Mouse (Mus musculus): ENCODE results near the gene Clec5a. TPM values are rescaled to one million over a fixed set of nuclear protein-coding genes. Genes with fewer than 3 reads are reported as not detected.

Gene Clec5a
- 0.84 and 0.91 TPM in 2 replicates for polyA plus RNA-seq (2012; rRNA removed)

DNA sequence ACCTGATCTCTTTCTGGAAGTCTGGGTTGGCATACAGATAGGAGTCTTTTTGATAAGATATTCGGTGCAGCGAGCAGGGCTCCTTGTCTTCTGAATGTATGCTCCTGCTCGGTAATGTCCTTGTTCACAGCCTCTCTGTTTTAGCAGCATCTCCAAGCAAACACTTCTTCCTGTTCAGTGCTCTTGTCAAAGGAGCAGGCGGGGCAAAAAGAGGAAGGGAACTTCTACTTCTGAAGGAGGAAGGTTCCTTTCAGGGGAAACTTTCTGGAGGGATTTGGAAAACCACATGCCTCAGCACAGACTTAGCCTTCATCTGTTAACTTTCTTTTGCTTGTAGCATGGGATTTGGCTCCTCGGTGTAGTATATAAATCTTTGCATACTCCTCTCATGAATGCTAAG, at the start of gene Clec5a:
Gene Clec5a, minus strand, starts transcription at position 177 of the 400 bp plus-strand sequence.

DNA sequence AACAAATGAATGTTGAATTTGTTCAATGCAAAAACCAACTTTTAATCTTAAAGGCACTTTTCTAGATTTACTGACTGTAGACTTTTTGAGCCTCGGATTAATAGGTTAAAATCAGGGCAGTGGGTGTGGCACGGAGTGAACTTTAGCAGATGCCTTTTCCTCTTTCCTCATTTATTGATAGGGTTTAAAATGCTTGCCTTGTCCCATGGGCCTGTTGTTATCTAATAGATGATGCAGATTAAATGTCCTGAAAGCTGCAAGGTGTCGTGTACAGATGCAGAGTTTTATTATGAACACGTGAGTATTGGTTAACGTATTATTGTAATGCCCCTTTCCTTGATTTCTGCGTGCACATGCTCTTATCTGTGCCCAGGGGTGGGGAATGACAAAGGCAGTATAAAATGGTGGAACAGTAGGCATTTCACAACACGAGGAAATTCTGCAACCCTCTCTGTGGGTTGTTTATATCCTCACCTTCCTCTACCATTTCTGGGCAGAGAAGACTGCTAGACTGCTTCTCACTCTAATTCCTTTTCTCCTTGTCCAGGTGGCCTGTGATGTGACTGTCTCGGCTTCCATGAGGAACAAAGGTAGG, 42.9 kb upstream of the Clec5a start, which contains the start of gene Mgam:
Gene Mgam, plus strand, starts transcription at position 426 of the 595 bp plus-strand sequence.

DNA sequence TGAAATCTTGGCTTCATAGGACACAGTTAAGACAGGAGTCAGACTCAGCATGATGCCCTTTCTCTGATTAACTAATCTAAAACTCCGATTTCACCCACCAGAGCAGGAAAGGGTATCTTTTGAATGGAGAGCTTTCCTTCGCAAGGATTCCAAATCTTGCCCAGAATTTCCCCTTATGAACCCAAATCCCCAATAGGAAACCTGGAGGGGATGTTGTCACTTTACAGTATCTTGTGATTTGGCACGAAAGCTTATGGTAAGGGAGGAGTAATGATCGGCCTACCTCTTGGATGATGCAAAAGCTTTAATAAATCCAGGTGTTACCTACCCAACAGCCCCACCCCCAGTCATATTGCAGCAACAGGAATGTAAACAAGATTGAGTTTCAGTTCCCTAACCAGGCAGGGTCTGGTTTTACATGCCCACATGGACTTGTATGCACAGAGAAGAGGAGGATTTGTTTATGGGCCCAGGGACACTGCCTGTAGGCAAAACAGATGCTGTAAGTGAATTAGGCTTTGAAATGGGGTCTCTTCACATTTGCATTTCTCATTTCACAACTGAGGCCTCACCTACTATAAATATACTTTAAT, 27.7 kb upstream of the Clec5a start, which contains the start of gene Tas2r138:
Gene Tas2r138, minus strand, starts transcription at position 51 of the 593 bp plus-strand sequence.

DNA sequence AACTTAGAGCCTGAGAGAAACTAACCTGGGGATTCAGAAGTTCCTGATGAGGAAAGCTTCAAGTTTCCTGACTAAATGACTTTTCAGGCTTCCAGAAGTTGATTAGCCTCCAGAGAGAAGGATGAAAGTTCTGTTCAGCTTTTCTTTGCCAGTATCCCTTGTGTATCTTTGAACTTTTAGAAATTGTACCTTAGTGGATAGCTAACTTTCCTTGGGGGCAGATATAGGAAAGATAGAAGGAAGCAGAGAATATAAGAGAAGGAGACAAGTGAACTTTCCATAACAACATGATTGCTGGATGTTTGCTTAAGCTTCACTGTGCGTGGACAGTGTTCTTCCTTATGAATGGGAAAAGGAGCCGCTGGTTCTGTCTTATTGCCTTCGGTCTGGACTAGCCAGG, 16.4 kb downstream of the Clec5a start, which contains the start of gene Olfr460:
Gene Olfr460, plus strand, starts transcription at position 301 of the 400 bp plus-strand sequence.

DNA sequence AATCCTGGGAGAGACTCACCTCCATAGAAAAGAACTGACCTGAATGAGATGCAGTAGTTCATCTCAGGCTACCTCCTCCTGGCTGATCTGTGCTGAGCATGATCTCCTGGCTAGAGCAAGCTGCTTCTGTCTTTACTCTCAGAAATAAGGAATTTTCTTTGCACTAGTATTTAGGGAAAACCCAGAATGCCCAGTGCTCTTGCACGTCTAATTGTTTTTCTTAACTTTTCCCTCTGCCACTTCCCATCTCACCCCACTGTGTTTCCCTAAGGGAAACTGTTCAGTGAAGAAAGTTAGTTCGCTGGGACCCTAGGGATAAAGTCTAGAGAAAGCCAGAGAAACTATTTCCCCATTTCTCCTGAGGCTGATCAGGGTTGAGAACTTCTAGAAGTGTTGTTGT, 30.7 kb downstream of the Clec5a start, which contains the start of gene Olfr461:
Gene Olfr461, minus strand, starts transcription at position 101 of the 400 bp plus-strand sequence.

Other genes starting within 250 kb of the Clec5a start
- gene E330009J07Rik, start 149.7 kb downstream of the Clec5a start, polyA plus RNA-seq (2012; rRNA removed) = 18.8 and 28.8 TPM in 2 replicates
- 0.11 and 0.13 TPM in 2 replicates for gene Wee2, start 146.7 kb downstream of the Clec5a start, polyA plus RNA-seq (2012; rRNA removed)
- 100 and 110 TPM in 2 replicates for gene Ssbp1, start 114.5 kb downstream of the Clec5a start, polyA plus RNA-seq (2012; rRNA removed)
- gene Tas2r137, start 94.6 kb downstream of the Clec5a start, polyA plus RNA-seq (2012; rRNA removed) = 0.20 and 0.33 TPM in 2 replicates
- 0.44 and 0.63 TPM in 2 replicates for gene Tas2r108, start 92.3 kb downstream of the Clec5a start, polyA plus RNA-seq (2012; rRNA removed)
- 0.14 TPM in 1 of 2 replicates, not detected in the other for gene Prss37, start 66.3 kb downstream of the Clec5a start, polyA plus RNA-seq (2012; rRNA removed)
- not detected in 2 replicates for gene Olfr461, start 30.8 kb downstream of the Clec5a start, polyA plus RNA-seq (2012; rRNA removed)
- 0.16 and 0.18 TPM in 2 replicates for gene Olfr460, start 16.3 kb downstream of the Clec5a start, polyA plus RNA-seq (2012; rRNA removed)
- not detected in 2 replicates for gene Tas2r138, start 27.5 kb upstream of the Clec5a start, polyA plus RNA-seq (2012; rRNA removed)
- 0.05 and 0.10 TPM in 2 replicates for gene Mgam, start 43.0 kb upstream of the Clec5a start, polyA plus RNA-seq (2012; rRNA removed)

All from central nervous system, embryonic 14 days (tissue).